Mouse (Mus musculus) gastrocnemius, postnatal 4 days (tissue): ENCODE measurements at regions not wholly inside any gene's neighbourhood (a gene's known extent, or its start where the extent isn't known, plus 50 kb on each side); places are given as distances from the start of the nearest gene placed in this dataset.
A peak's percentile ranks its signal among the peaks of the same experiment; 100 is the strongest.

Experiments
- DNase-seq, 2 experiments: peaks; one replicate each; pipeline ENCODE4 v3.0.0; 2021 to 2022; ENCODE audit warnings: low spot score in 2 of 2, mixed read lengths in 2 of 2

DNA sequence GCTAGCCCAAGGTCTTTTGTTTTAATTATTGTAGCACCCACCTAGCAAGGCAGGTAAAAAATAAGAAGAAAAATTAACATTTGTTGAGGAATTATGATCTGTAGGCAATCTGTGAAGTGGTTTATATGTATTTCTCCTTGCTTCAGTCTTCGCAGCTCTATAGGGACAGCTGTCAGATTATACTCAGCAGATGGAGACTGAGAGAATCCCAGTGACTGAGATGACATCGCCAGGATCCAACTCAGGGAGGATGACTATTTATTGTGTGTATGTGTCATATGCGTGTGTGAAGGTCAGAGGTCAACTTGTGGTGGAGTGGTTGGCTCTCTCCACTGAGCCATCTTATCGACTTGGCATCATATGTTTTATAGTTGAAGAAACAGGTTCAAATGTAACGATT, 362.0 kb upstream of the Chd6 start:
- no peak for DNase-seq

DNA sequence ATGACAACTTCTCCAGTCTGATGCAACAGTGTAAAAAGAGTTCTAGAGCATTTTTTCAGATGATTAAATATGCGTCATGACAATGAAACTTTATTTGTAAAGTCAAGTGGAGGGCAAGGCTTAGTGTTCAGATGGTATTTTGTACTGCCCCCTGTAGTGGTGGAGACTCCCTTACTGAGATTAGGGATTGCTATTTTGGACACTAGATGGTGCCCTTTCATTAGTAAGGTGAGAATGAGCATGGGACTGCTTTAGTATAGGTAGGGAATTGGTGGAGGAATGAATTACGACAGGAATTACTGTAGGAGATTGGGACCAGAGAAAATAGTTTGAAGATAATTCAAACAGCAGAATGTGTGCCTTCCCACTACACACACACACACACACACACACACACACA, 361.1 kb upstream of the Chd6 start:
- no peak for DNase-seq

DNA sequence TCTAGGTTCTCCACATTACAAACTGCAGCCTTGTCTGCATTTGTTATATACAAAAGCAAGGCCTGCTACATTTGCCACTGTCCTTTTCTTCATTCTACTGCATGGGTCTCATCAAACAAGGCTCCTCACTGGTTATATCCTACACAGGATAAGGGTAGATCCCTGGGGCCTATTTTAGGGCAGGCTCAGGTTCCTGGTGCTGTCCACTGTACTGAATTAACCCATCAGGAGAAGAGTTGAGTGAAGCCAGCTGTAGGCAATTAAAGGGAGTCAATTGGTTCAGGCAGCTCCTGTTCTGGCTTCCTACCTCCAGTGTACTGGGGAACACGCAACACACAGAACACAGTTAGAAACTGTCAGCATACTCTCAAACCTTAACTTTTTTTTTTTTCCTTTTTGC, 358.2 kb upstream of the Chd6 start:
- DNase-seq: no peak

DNA sequence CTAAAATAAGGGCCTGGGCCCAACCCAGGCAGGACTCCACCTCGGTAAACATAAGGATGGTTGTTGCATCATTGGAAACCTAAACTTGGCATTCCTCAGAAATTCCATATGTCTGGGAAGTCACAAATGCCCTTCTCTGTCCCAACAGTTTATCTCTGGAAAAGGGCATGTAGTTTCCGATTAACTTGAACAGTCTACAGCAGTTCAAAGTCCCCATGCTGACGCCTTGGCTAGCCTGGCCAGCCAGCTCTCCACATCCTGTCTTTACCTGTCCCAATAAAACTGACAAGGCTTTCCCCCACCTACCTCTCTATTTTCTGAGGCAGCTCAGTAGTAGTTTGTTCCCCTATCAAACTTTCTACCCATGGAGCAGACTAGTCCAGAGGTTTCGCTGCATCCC, 351.7 kb upstream of the Chd6 start:
- no peak for DNase-seq

DNA sequence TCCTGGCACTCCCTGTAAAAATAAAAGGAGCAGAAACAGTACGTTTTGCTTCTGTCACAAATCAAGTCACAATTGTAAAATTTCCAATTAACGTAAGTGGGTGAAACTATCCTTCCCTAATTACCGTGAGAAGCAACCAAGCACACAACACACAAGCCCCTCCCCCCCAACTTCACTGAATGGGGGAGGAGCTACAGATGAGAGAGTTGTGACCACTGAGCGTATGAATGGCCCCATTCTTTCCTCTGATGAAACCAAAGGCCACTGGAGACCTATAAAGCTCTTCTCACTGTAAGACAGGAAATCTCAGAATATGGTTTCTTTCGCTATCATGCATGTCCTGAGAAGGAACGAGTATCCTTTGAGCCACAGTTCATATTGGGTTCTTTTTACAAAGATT, 345.6 kb upstream of the Chd6 start:
- no peak for DNase-seq

DNA sequence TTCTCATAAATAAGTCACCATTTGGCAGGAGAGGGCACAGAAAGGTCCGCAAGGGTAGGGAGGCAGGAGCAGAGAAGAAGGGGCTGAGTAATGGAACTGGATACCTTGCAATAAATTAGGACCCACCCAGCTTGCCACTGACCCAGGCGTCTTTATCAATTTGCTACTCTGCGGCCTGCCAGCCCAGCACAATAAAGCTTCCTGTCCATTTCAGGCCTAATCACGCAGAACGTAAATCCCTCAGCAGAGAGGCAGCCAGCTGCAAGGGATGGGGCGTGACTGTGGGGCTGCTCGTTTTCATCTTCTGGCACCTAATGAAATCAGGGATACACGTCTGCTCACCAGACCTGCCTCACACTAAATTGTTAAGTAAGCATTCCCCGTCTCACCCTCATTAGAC, 324.9 kb upstream of the Chd6 start:
- no peak for DNase-seq

DNA sequence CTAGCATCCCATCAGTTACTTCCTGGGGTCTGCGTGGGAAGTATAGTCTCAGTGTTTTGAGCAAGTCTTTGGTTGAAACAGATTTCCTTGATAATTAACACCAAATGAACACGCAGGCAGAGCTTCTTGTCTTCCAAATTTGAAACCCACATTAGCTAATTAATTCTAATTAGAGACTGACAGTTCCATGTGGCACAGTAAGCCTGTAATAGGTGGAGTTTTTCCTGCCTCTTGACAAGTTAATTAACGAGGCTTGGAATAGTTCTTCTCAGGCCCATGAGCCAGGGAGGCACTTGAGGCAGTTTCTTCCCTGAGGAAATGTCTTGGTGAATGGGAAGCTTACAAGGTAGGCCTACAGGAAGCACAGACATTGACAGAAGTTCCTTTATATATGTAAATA, 320.4 kb upstream of the Chd6 start:
- no peak for DNase-seq

DNA sequence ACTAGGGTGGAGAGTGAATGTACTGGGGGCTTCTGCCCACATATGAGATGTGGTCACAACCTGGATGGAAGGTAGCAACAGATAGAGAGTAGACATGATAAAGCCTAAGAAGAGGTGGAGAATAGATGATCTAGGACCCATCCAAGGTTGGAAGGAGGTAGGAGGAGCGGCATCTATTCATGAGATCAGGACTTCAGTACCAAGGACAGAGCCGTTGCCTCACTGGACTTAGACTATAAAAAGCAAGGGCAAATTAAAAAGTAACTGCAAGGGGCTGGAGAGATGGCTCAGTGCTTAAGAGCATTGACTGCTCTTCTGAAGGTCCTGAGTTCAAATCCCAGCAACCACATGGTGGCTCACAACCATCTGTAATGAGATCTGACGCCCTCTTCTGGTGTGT, 316.7 kb upstream of the Chd6 start:
- DNase-seq: no peak

DNA sequence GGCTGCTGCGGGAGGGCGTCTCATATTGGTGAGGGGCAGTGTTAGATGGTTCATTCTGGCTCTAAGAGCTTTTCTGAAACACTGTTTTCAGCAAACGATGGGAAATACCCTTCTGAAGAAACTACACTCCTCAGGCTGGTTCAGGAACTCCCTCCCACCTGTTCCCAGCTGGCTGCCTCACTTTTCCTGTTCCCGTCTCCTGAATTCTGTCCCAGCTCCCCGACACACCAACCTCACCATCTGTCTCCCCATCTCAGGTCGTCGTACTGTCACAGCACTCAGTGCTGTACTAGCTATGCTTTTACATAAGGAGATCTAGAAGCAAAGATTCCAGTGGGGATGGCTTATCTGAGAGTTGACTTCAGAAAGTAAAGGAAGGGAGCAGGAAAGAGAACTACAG, 309.2 kb upstream of the Chd6 start:
- no peak for DNase-seq

DNA sequence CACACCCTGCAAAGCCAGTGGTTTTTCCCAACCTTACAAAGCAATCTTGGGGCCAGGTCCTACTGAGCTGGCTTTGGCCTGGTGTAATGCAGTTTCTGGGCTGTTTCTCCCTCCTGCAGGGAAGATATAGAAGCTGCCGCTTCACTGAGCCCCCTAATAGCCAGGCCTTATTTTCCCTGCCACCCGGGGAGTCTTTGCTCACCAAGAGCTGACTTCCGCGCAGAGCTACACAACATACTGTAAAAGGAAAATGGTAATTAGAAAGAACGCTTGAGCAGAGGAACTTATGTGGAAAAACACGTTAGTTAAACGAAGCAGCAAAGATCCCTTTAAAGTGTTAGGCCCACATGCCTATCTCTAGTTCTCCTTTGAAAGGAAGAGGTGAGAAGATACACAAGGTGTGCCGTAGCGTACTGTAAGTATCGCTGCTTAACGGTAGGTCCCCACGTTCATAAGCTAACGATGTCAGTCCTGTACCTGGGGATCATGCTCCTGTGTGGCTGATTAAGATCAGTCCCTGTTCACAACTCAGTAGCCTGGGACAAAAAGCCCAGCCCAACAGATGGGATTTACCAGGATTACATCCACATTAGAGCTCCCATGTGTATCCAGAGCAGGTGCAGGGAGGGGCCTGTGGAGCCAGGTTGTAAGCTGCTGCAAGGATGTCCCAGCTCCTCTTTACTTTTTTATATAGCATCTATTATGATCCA, 307.5 kb upstream of the Chd6 start:
- DNase-seq: no peak

DNA sequence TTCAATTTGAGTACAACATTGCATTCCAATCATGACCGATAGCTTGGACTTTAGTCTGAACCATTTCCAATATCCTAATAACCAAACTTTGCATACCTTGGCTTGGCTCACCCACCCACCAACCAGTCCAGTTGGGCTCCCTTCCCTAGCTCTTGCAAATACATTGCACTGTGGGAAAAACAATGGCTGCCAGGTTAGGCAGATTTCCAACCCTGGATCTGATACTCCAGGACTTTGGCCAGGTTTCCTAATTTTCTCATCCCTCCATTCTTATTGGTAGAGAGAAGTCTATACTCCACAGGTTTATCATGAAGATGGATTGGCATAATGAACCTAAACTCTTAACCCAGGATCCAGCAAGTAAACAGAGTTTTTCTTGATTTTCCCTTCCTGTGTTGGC, 299.4 kb upstream of the Chd6 start:
- DNase-seq: no peak

DNA sequence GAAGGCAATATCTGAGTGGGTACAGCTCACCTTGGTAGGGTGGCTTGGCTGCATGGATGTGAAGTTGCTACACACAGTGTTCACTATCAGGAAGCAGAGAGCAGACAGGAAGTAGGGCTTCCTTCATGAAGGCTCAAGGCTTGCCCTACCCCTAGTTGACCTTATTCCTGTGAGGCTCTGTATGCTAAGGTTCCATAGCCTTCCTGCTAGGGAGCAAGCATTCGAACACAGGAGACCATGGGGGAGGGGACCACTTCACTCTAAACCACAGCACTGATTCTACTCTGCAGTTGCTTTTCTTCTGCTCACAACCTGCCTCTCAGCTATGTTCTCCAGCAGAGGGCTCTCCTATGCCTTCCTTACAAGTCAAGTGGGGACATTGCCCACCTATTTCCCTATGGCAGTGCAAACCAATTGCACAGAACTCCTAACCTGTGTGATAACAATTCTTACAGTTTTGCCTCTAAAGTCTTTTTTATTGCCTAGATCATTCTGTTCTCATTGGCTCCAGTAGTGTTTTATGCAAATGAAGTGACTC, 297.0 kb upstream of the Chd6 start:
- DNase-seq: no peak

DNA sequence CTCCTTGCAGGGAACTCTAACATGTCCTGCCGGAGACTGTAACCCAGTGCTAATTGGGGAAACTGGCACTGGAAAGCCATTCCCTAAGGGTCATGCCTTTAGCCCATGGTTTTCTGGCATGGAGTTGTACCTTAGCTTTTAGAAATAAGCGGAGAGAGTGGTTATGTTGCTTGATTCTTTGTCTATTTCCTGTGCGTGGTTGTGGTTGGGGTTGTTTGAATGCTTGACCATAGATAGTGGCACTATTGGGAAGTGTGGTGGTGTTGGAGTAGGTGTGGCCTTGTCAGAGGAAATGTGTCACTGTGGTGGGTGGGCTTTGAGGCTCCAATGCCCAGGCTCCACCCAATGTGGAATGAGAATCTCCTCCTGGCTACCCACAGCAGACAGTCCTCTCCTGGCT, 289.2 kb upstream of the Chd6 start:
- DNase-seq: no peak

DNA sequence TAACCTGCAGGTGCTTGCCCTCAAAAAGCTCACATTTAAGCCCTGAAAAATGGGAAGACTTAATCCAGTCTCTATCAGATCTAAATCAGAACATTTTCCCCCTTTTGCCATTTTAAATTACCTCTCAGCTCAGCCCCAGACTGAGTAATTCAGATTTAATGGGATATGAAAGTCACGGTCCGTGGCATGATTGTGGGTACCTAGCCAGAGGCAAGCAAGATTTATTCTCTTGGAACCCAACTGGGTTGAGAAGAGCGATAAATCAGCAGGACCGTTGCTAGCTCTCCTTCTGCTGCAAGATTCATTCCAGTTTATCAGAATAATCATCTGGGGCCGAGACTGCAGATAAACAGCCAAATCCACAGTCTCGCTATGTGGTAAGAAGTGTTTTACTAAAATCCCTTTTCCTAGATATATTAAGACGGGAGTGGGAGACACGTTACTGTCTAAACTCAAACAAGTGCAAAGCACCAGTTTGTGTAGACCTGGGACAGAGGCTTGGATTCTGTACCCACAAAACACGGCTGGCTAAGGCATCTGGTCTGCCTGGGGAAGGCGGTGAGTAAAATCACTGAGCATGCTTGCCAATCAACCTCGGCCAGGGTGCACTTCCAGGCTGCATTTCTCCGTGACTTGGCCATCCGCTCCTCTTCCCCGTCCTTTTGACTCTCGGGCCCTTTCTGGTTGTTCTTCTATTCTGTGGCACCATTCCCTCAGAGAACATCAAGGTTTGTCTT, 282.2 kb upstream of the Chd6 start:
- no peak for DNase-seq

DNA sequence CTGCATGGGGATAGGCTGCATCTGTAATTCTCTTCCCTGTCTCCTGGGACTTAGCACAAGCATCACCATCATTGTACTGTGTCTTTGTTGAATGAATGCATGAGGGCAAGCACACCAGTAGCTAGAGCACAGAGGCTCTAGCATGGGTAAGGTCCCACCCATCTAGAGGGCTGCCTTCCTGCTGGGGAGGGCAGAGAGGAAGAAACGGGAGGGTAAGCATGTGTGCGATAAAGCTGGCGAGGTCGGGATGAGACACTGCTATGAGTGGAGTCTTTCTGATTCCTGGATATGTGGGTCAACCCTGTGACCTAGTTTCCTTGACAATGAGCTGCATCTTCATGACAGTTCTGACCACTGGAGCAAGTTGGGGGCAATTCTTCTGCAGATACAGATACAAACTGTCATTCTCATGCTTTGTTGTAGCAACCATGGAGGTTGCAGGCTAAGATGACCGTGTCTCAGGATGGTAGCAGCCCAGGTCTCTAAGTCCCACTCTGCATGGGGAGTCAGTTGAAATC, 280.5 kb upstream of the Chd6 start:
- no peak for DNase-seq

DNA sequence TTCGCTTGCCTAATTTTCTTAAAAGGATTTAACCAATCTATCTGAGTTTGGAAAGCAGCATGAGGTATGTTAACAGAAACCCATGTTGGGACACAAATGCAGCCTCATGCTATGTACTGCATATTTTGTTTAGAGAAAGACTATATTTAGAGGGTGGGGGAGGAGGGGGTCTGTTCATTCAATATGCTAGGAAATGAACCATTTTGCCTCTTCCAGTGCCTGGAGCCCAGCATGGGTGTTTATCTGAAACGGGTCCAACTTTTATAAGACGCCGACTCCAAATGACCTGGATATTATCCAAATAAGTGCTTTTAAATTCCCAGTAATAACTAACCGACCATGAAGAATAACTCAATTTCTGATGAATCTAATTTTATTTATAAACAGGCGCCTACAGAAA, 278.2 kb upstream of the Chd6 start:
- no peak for DNase-seq

DNA sequence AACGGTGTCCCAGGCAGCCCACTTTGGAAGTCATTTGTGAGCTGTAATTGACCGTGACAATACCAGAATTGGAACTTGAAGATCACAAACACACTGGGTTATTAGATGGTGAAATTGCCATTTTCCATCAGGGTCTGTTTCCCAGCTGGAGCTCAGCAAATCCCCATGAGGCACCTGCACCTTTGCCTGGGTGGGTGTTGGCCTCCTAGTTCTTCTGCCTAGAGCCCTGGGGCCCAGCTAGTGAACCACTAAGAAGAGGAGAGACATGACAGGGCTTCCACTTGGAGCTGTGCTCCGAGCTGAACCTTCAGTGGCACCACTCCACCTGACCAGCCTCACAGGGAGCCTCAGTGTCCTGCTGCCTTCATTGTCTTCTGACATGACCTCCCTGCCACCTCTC, 273.5 kb upstream of the Chd6 start:
- no peak for DNase-seq

DNA sequence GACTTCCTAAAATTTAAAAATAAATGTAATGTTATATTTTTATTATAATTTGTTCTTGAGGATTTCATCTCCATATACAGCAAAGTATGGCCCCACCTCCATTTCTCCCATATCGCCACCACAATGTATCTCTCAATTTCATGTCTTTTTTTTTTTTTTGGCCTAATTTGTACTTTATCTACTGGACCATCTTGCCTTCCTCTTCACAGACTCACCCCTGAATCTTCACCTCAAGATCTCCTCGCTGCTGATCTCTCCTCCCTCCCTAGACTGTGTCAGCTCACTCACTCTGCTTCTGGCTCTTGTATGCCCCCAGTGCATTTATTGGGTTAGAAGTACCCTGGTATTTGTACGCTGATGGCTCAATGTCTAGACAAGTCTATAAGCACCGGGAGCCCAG, 269.4 kb upstream of the Chd6 start:
- no peak for DNase-seq

DNA sequence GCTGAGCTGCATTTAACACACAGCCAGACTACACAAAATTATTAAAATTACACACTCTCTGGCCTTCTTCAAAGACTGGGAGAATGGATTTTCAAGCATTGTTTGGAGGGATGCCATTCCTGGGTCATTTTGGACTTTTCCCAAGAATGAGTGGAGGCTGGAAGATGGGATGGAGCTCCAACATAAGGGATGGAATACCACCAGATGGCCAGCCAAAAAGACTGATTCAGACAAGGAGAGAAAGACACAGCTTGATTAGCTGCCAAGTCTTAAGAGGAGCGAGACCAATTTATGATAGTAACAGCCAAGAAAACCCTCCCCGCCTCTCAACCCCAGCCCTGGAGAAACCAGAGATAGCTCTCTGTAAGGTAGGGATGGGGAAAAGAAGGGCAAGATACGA, 253.4 kb upstream of the Chd6 start:
- DNase-seq: peak in 1 of 2 experiments; percentile 14

DNA sequence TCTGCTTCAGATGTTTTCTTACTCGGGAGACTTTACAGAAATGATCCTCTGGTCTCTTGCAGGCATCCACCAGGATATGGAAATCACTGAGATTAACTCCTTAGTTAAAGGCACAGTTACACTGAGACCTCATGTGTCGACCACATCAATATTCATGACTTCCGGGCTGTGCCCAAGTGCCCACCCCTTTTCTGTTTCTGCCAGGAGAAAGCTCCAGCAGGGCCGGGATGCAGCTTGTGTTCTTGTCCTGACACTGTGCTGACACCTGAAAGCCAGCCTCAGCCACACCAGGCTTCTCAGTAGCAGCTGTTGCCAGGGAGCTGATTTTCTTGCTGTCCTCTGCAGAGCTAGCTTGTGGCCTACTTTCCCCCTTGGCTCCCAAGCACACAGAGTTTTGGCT, 240.2 kb upstream of the Chd6 start:
- no peak for DNase-seq

DNA sequence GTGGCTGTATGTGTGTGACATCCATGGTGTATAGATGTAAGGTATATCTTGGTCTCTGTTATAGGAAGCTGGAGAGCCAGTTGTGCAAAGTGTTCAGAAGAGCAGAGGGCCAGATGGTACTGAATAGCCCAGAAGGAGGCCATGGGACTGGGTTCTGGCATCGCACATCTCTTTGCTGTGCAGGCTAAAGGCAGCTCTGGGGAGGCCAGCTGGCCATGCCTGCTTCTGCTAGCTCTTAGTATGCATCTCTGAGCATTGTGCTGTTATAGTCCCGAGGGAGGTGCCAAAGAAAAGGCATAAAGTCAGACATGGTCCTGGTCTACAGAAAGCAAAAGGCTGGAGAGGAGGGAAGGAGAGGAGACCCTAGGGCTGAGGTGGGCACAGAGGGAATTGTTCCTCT, 235.1 kb upstream of the Chd6 start:
- DNase-seq: no peak

DNA sequence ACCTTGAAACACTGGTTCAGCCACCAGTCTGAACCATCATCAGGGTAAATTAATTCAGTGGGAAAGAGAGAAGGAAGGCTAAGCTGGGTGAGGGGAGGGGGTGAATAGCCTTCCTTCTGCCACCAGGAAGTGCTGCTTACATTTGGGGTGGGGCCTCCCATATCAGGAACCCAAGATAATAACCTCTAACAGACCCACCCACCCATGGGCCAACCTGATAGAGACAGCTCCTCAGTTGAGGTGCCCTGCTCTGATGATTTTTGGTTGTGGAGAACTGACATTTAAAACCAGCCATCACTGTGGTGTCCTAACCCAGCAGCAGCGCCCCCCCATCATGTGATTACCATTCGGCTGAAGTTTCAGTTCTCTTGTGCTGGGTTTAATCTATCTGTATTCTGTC, 233.8 kb upstream of the Chd6 start:
- DNase-seq: no peak
